Mouse (Mus musculus): Measurements from ENCODE around the gene Pcsk5.

DNA sequence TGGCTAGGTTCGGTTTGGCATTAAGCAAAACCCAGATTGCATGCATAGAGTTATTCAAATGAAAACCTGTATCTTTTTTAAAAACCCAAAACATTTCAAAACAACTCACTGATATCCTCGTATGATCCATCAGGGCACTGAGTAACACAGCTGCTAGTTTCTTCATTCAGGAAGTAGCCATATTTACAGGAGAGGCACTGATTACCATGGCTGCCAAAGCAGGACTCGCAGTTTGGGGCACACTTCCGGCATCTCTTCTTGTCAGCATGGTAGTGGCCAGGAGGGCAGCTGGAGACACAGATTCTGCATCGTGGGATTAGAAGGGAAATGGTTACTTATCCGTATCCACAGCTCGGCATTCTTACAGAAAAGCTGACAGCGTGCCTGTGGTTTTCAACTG, 265.1 kb downstream of the Pcsk5 start:
- TF ChIP-seq CTCF (IDR thresholded peaks at IDR 0.05; ENCODE audit: low read depth, low read length) (no peak), POLR2AphosphoS5 (IDR thresholded peaks at IDR 0.05; ENCODE audit: insufficient replicate concordance, low read depth, low read length) (no peak), GATA1 (IDR thresholded peaks at IDR 0.05; ENCODE audit: borderline replicate concordance, low read length) (no peak), TAL1 (conservative IDR thresholded peaks at IDR 0.05; ENCODE audit: low read depth, low read length) (no peak)

Data from G1E (cell line).